Mouse (Mus musculus): ENCODE results near the gene Numa1. TPM values are rescaled to one million over a fixed set of nuclear protein-coding genes. Genes with fewer than 3 reads are reported as not detected.

Numa1 gene
- polyA plus RNA-seq, 1 experiment from 2014 or later = 70.7 TPM

GRCm38 (mm10) chr7:101999461-102000151 lies 65.7 kb downstream of the Numa1 start:
- Histone ChIP-seq H3K36me3 (peaks cover 98% of the 10 kb centered on the region), H3K9ac (replicated peaks) (no peak overlapping the region), H3K9me3 (no peaks in the 10 kb centered on the region), H3K4me3 (replicated peaks) (no peak overlapping the region), H3K27ac (no peak overlapping the region), H3K4me1 (replicated peaks) (no peaks in the 10 kb centered on the region), H3K4me2 (replicated peaks) (no peak overlapping the region), H3K27me3 (no peaks in the 10 kb centered on the region)
- WGBS = 92% methylated on average over 15 of the region's 15 CpGs
- ATAC-seq = no peak

DNA sequence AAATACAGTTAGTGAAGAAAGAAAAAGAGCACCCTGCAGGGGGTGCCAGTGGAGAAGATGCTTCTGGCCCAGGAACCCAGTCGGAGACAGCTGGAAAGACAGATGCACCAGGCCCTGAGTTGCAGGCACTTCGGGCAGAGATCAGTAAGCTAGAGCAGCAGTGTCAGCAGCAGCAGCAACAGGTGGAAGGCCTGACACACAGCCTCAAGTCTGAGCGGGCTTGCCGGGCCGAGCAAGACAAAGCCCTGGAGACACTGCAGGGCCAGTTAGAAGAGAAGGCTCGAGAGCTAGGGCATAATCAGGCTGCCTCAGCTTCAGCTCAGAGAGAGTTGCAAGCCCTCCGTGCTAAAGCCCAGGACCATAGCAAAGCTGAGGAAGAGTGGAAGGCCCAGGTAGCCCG lies 66.4 kb downstream of the Numa1 start:
- H3K4me1 ChIP-seq (replicated peaks) = no peaks in the 10 kb centered on the region
- no peak overlapping the region for H3K4me2 ChIP-seq (replicated peaks)
- ATAC-seq = no peak
- H3K4me3 ChIP-seq (replicated peaks) = no peak overlapping the region
- no peaks in the 10 kb centered on the region for H3K27me3 ChIP-seq
- H3K36me3 ChIP-seq = peaks cover 98% of the 10 kb centered on the region
- H3K9me3 ChIP-seq = no peaks in the 10 kb centered on the region
- 91% methylated on average over 8 of the region's 8 CpGs for WGBS
- H3K9ac ChIP-seq (replicated peaks) = no peak overlapping the region
- no peak overlapping the region for H3K27ac ChIP-seq

DNA sequence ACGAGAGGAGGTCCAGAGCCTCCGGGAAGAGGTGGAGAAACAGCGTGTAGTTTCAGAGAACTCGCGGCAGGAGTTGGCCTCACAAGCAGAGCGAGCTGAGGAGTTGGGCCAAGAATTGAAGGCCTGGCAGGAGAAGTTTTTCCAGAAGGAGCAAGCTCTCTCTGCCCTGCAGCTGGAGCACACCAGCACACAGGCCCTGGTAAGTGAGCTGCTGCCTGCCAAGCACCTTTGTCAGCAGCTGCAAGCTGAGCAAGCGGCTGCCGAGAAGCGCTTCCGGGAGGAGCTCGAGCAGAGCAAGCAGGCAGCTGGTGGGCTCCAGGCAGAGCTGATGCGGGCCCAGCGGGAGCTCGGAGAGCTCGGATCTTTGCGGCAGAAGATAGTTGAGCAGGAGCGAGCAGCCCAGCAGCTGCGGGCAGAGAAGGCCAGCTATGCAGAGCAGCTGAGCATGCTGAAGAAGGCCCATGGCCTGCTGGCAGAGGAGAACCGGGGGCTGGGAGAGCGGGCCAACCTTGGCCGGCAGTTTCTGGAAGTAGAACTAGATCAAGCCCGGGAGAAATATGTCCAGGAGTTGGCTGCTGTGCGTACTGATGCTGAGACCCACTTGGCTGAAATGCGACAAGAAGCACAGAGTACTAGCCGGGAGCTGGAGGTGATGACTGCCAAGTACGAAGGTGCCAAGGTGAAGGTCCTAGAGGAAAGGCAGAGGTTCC lies 67.2 kb downstream of the Numa1 start:
- H3K36me3 ChIP-seq = peaks cover 98% of the 10 kb centered on the region
- ATAC-seq = no peak
- H3K4me2 ChIP-seq (replicated peaks) = no peak overlapping the region
- WGBS = 85% methylated on average over 26 of the region's 26 CpGs
- no peaks in the 10 kb centered on the region for H3K9me3 ChIP-seq
- no peaks in the 10 kb centered on the region for H3K4me1 ChIP-seq (replicated peaks)
- H3K4me3 ChIP-seq (replicated peaks) = no peak overlapping the region
- no peaks in the 10 kb centered on the region for H3K27me3 ChIP-seq
- H3K9ac ChIP-seq (replicated peaks) = no peak overlapping the region
- H3K27ac ChIP-seq = no peak overlapping the region

DNA sequence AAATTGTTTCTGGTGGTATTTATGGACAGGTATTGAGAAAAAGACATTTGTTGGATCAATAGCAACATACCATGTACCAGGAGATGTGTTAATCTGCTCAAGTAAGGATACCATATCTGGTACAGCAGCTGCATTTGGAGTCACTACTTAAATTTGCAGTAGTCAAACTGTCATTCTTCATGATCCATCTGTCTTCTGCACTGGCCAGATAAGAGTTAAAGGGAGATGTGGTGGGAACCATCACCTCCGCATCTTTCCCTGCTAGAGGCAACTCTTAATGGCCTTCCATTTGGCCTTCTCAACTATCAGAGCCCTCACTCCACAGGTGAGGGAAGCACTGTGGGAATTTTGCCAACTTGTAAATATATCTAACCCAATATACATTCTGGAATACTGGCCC lies 72.6 kb downstream of the Numa1 start:
- Histone ChIP-seq H3K9me3 (no peaks in the 10 kb centered on the region), H3K4me2 (replicated peaks) (no peak overlapping the region), H3K9ac (replicated peaks) (no peak overlapping the region), H3K4me1 (replicated peaks) (no peaks in the 10 kb centered on the region), H3K4me3 (replicated peaks) (no peak overlapping the region), H3K27ac (no peak overlapping the region), H3K27me3 (no peaks in the 10 kb centered on the region), H3K36me3 (peaks cover 98% of the 10 kb centered on the region)
- no peak for ATAC-seq
- 100% methylated on average over 1 of the region's 1 CpGs for WGBS

- Histone ChIP-seq H3K36me3 (peaks cover 100% of the 10 kb centered on the region), H3K4me3 (replicated peaks) (no peak overlapping the region), H3K4me1 (replicated peaks) (no peaks in the 10 kb centered on the region), H3K9ac (replicated peaks) (no peak overlapping the region), H3K27ac (no peak overlapping the region), H3K4me2 (replicated peaks) (no peak overlapping the region), H3K9me3 (no peaks in the 10 kb centered on the region), H3K27me3 (no peaks in the 10 kb centered on the region)
- no peak for ATAC-seq
- 91% methylated on average over 9 of the region's 9 CpGs for WGBS
These were observed 77.9 kb downstream of the Numa1 start for GRCm38 (mm10) chr7:102011855-102012254.

DNA sequence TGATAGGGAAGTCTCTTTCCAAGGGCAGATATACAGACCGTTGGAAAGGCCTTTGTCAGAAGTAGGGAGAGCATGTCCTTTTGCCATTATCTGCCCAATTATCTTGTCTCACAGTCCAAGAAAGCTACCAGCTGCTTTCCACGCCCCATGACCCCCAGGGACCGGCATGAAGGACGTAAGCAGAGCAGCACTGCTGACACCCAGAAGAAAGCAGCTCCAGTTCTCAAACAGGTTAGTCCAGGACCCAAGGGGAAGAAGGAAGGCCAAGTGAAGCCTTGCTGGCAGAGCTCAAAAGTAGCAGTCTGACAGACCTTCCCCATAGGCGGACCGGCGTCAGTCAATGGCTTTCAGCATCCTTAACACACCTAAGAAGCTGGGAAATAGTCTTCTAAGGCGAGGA lies 79.5 kb downstream of the Numa1 start:
- H3K9me3 ChIP-seq = no peaks in the 10 kb centered on the region
- H3K4me2 ChIP-seq (replicated peaks) = no peak overlapping the region
- H3K27me3 ChIP-seq = no peaks in the 10 kb centered on the region
- WGBS = 85% methylated on average over 8 of the region's 8 CpGs
- H3K9ac ChIP-seq (replicated peaks) = no peak overlapping the region
- H3K4me3 ChIP-seq (replicated peaks) = no peak overlapping the region
- no peaks in the 10 kb centered on the region for H3K4me1 ChIP-seq (replicated peaks)
- H3K36me3 ChIP-seq = peaks cover 100% of the 10 kb centered on the region
- H3K27ac ChIP-seq = no peak overlapping the region
- ATAC-seq = no peak

DNA sequence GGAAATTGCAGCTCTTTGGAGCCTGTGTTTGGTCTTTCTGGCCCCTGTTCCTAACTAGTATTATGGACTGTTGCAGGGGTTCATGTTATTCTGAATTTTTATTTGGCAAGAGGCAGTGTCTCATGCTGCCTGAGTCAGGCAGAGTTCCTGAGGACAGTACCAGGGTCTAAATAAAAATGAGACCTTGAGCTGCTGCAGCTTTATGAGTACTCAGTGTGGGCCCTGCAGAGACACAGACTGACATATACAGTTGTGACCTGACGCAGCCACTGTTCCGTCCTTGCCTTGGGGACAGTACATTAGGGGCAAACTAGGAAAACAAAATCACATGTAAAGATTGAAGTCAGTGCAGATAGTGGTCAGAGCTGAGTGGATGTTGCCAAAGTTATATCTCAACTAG lies 81.1 kb downstream of the Numa1 start:
- Histone ChIP-seq H3K4me3 (replicated peaks) (no peak overlapping the region), H3K9ac (replicated peaks) (no peak overlapping the region), H3K36me3 (peaks cover 99% of the 10 kb centered on the region), H3K4me2 (replicated peaks) (no peak overlapping the region), H3K9me3 (no peaks in the 10 kb centered on the region), H3K4me1 (replicated peaks) (no peaks in the 10 kb centered on the region), H3K27ac (no peak overlapping the region), H3K27me3 (no peaks in the 10 kb centered on the region)
- ATAC-seq = no peak
- 94% methylated on average over 2 of the region's 2 CpGs for WGBS

- no peaks in the 10 kb centered on the region for H3K9me3 ChIP-seq
- no peaks in the 10 kb centered on the region for H3K4me1 ChIP-seq (replicated peaks)
- H3K36me3 ChIP-seq = peaks cover 96% of the 10 kb centered on the region
- H3K27ac ChIP-seq = no peak overlapping the region
- H3K9ac ChIP-seq (replicated peaks) = no peak overlapping the region
- no peaks in the 10 kb centered on the region for H3K27me3 ChIP-seq
- no peak for ATAC-seq
- H3K4me3 ChIP-seq (replicated peaks) = no peak overlapping the region
- H3K4me2 ChIP-seq (replicated peaks) = no peak overlapping the region
- WGBS = 89% methylated on average over 4 of the region's 4 CpGs
These were observed 83.0 kb downstream of the Numa1 start for GRCm38 (mm10) chr7:102016936-102017335.

- H3K4me1 ChIP-seq (replicated peaks) = no peaks in the 10 kb centered on the region
- no peak overlapping the region for H3K9ac ChIP-seq (replicated peaks)
- H3K27me3 ChIP-seq = no peaks in the 10 kb centered on the region
- H3K36me3 ChIP-seq = peaks cover 96% of the 10 kb centered on the region
- no peak overlapping the region for H3K4me2 ChIP-seq (replicated peaks)
- H3K9me3 ChIP-seq = no peaks in the 10 kb centered on the region
- H3K4me3 ChIP-seq (replicated peaks) = no peak overlapping the region
- WGBS = 91% methylated on average over 5 of the region's 5 CpGs
- ATAC-seq = no peak
- no peak overlapping the region for H3K27ac ChIP-seq
These were observed 83.5 kb downstream of the Numa1 start for GRCm38 (mm10) chr7:102017452-102017851.

- no peaks in the 10 kb centered on the region for H3K9me3 ChIP-seq
- ATAC-seq = no peak
- 86% methylated on average over 7 of the region's 7 CpGs for WGBS
These were observed 84.1 kb downstream of the Numa1 start for GRCm38 (mm10) chr7:102018034-102018433.

GRCm38 (mm10) chr7:102018590-102018989 lies 84.7 kb downstream of the Numa1 start, which contains the start of gene Il18bp:
Gene Il18bp (minus strand): TSS chr7:102018690.
- H3K36me3 ChIP-seq = peaks cover 96% of the 10 kb centered on the region
- no peaks in the 10 kb centered on the region for H3K27me3 ChIP-seq
- H3K9me3 ChIP-seq = no peaks in the 10 kb centered on the region
- no peak within 1 kb of the TSS for H3K9ac ChIP-seq (replicated peaks)
- H3K4me3 ChIP-seq (replicated peaks) = no peak within 1 kb of the TSS
- H3K4me1 ChIP-seq (replicated peaks) = no peaks in the 10 kb centered on the region
- WGBS = 92% methylated on average over 3 of the region's 3 CpGs
- H3K4me2 ChIP-seq (replicated peaks) = no peak within 1 kb of the TSS
- H3K27ac ChIP-seq = no peak within 1 kb of the TSS
- ATAC-seq = no peak

More at GRCm38 (mm10) chr7:102018034-102018433, 84.1 kb downstream of the Numa1 start:
- Histone ChIP-seq H3K9ac (replicated peaks) (no peak overlapping the region), H3K4me2 (replicated peaks) (no peak overlapping the region), H3K27me3 (no peaks in the 10 kb centered on the region), H3K4me1 (replicated peaks) (no peaks in the 10 kb centered on the region), H3K27ac (no peak overlapping the region), H3K36me3 (peaks cover 96% of the 10 kb centered on the region), H3K4me3 (replicated peaks) (no peak overlapping the region)

- WGBS = 76% methylated on average over 3 of the region's 3 CpGs
- Histone ChIP-seq H3K27ac (no peak overlapping the region), H3K9me3 (no peaks in the 10 kb centered on the region), H3K36me3 (peaks cover 95% of the 10 kb centered on the region), H3K4me1 (replicated peaks) (no peaks in the 10 kb centered on the region), H3K9ac (replicated peaks) (no peak overlapping the region), H3K4me2 (replicated peaks) (no peak overlapping the region), H3K4me3 (replicated peaks) (no peak overlapping the region), H3K27me3 (no peaks in the 10 kb centered on the region)
- no peak for ATAC-seq
These were observed 85.5 kb downstream of the Numa1 start for GRCm38 (mm10) chr7:102019362-102019761.
